Mouse (Mus musculus): Measurements from ENCODE around the gene Kcnj12.

Kcnj12 gene

DNA sequence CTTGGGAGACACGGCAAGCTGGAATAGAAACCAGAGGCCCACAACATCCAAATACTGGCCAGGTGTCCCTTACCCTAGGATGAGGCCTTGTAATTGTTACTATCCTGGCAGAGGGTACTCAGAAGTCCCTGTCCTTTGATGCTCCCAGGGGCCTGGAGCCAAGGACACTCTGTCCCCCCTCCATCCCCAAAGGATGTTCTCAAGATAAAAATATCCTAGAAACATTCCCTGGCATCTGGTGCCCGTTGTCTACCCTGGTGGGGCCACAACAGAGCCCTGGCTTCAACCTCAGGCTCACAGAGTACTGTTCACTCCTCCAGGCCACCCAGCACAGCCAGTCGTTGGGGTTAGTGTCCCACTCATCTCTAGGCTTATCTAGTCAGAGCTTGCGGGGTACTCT lies 38.3 kb downstream of the Kcnj12 start:
- no peak for DNase-seq

- no peak for DNase-seq
These were observed 40.4 kb downstream of the Kcnj12 start for GRCm38 (mm10) chr11:61062548-61063461.

GRCm38 (mm10) chr11:61063503-61063902 lies 41.1 kb downstream of the Kcnj12 start:
- DNase-seq = no peak

- no peak for DNase-seq
These were observed 43.3 kb downstream of the Kcnj12 start for GRCm38 (mm10) chr11:61065620-61066019.

GRCm38 (mm10) chr11:61067133-61067835 lies 44.9 kb downstream of the Kcnj12 start:
- DNase-seq = no peak

GRCm38 (mm10) chr11:61068866-61069265 lies 46.5 kb downstream of the Kcnj12 start:
- DNase-seq = no peak

- no peak for DNase-seq
These were observed 47.3 kb downstream of the Kcnj12 start for GRCm38 (mm10) chr11:61069645-61070044.

- DNase-seq = no peak
These were observed 52.4 kb downstream of the Kcnj12 start for GRCm38 (mm10) chr11:61074646-61075317.

- no peak for DNase-seq
These were observed 53.3 kb downstream of the Kcnj12 start for GRCm38 (mm10) chr11:61075361-61076326.

- DNase-seq = no peak
These were observed 59.3 kb downstream of the Kcnj12 start for GRCm38 (mm10) chr11:61081624-61082023.

DNA sequence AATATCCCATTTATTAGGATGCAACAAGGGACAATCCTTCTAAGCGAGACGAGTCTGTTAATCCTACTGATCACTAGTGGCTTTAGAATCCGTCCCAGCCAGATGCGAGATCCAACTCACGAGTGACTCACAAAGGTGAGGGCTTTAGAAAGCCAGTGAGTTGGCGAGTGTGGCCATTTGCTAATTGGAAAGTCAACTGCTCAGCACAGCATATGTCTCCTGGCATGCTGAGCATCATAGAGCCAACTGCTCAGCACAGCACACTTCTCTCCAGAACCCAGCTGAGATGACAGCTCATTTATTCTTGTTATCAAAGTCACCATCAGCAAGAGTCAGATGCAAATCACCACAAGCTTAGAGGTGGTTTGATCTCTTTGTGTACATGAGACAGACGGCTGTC lies 67.8 kb downstream of the Kcnj12 start:
- DNase-seq = no peak

DNA sequence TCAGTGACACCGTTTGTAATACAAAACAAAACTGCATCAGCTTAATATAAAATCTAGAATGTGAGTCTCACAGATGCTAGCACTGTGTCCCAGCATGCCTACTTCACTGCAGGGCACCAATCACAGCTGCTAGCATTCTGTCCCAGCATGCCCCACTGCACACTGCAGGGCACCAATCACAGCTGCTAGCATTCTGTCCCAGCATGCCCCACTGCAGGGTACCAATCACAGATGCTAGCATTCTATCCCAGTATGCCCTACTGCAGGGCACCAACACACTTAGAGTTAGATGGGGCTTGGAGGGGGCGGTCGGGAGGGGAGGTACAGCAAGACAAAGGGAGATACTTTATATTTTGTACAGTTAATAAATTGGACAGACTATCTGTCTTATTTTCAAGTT lies 68.8 kb downstream of the Kcnj12 start:
- no peak for DNase-seq

DNA sequence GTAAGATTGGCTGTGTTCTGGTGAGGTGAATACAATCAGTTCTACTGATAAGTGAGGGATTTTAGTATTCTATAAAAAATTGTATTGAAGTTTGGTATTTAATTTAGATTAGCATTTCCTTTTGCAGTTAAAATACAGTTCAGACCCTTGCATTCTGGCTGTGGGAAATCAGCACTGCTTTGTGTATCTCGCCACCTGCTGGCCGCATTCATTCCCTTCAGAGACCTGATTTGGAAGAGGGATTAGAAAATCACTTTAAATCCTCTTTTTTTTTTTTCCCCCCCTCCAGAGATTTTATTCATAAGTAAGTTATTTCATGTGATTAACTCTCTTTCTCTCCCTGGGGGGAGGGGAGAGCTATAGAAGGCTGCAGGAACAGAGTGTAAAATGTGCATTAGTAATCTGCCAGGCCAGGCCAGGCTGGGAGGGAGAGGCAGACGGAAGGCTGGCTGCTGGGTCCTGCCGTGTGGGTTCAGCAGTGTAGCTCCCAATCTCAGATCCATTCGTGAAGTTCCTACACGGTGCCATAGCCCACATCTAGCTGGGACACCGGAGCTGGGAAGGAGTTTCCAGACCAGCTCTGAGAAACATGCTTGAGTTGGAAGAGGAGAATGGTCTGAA lies 69.4 kb downstream of the Kcnj12 start:
- peak; percentile 44 for DNase-seq

DNA sequence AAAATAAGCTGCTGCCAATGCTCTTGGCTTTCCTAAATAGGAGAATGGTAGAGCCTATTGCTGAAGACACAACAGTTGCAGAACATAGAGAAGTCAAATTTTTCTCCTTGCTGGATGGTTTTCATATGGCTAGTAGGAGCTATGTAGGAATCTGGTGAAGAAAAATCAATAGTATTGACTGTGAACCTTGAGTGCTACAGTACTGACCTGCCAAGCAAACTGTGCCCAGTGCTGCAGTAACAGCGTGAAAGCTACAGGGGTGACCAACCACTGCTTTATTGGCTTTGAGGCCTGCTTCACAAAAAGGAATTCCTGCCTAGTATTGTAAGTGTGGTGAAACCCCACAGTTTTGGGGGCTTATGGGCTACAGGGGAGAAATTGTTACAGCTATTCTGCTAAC lies 75.7 kb downstream of the Kcnj12 start:
- DNase-seq = no peak

- no peak for DNase-seq
These were observed 80.3 kb downstream of the Kcnj12 start for GRCm38 (mm10) chr11:61102397-61103339.

GRCm38 (mm10) chr11:61104241-61104901 lies 82.0 kb downstream of the Kcnj12 start:
- peak; percentile 59 for DNase-seq

DNA sequence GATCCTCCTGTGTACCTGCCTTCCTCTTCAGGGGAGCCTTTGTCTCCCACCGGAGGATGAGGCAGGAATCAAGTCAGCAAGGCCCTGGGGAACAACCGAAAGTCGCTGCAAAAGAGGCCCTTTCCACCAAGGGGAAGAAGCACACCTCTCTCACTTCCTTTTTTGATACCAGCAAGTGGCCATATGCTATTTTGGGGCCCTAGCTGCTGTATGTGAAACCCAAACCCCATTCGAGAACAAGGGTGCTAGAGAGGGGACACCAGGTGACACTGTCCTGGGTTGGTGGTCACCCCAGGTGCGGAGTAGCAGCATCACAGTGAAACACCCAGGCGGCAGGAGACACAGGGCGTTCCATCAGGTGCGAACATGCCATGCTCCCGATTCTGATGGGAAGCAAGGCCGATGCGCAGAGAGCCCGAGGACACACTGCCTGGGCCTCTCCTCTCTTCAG lies 86.6 kb downstream of the Kcnj12 start:
- no peak for DNase-seq

DNA sequence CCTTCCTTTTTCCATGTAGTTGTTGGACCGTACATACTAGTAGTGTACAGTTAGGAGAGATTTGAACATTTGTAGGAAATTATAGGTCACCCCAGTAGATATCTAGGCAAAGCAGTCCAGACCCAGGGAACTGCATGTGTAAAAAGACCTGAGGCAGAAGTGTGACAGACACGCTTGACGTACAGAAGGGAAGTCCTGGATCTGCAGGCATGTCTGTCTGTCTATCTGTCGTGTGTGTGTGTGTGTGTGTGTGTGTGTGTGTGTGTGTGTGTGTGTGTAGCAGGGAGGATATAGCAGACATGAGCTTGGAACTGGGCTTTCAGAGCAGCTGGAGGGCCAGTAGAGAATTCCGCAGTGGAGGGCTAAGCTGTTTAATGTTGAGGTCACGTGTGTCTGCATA lies 87.3 kb downstream of the Kcnj12 start:
- DNase-seq = no peak

DNA sequence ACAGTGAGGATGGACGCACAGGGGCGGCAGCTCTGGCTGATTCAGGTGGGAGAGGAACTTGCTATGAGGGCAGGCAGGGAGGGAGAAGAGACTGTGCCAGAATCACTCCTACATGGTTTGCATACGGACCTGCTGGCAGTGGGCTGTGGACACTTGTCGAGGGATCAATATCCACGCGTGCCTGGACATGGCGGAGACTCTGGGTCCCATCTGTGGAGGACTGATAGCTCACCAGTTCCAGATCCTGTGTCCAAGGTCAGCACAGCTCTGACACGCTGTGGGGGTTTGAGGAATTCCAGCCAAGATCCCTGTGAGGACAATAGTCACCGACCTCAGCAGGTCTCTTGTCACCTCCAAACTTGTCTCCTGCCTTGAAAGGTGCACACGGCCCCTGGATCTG lies 87.7 kb downstream of the Kcnj12 start:
- DNase-seq = no peak

GRCm38 (mm10) chr11:61110928-61111327 lies 88.6 kb downstream of the Kcnj12 start:
- no peak for DNase-seq
